Mouse (Mus musculus) bone marrow, adult 2 months (tissue): ENCODE measurements around the gene Gm29609.

Experiments used
- CTCF ChIP-seq: fragments of 200-500 bp; IDR thresholded peaks from 2 replicates; pipeline ENCODE4 v1.5.1; 2011; ENCODE audit warnings: low read length, control low read depth; ENCODE audit not compliant: control insufficient read depth, insufficient read depth
- POLR2A ChIP-seq: fragments of 200-500 bp; IDR thresholded peaks from 2 replicates; pipeline ENCODE4 v1.6.1; 2011; ENCODE audit warnings: low read depth, mild to moderate bottlenecking, control low read depth, low read length, borderline replicate concordance; ENCODE audit not compliant: control insufficient read depth

DNA sequence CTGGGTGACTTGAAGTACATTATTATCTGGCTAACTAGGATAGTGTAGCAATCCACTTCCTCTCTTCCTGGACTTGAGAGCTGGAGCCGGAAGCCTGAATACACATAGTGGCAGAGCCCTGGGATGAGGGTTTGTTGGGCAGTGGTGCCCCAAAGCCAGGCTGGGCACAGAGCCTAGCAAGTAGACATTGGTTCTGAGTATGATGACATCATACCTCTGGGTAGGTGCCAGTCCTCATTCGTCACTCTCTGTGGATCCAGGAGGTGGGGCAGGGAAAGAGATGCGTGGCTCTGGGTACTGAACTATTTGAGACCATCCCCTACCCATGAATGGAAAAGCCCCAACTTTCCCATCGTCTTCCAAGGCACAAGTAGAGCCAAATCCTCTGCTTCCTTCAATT lies 29.9 kb downstream of the Gm29609 start:
- no peak for TF ChIP-seq CTCF
- no peak for TF ChIP-seq POLR2A
